Mouse (Mus musculus) midbrain, embryonic 15.5 days (tissue): ENCODE measurements around the gene Tmem131. TPM values are rescaled to one million over a fixed set of nuclear protein-coding genes. Genes with fewer than 3 reads are reported as not detected.

Source experiments
- ATAC-seq: fragments of 200-750 bp; cut with Nextera tagmentation; replicated peaks from 2 replicates; pipeline ENCODE4 v1.8.0; 2017; ENCODE audit warnings: moderate TSS enrichment
- H3K27ac ChIP-seq: fragments of 300-500 bp; sonication (generic); 2 replicates; pipeline ENCODE4 v1.5.1; 2015; ENCODE audit warnings: mild to moderate bottlenecking, inconsistent platforms
- H3K27me3 ChIP-seq: fragments of 300-500 bp; sonication (generic); replicated peaks from 2 replicates; pipeline ENCODE4 v1.6.1; 2015; ENCODE audit warnings: inconsistent platforms
- H3K36me3 ChIP-seq: fragments of 300-500 bp; sonication (generic); replicated peaks from 2 replicates; pipeline ENCODE4 v1.6.1; 2015; ENCODE audit warnings: inconsistent platforms
- H3K4me1 ChIP-seq: fragments of 300-500 bp; sonication (generic); 2 replicates; pipeline ENCODE4 v1.6.1; 2015; ENCODE audit warnings: inconsistent platforms
- H3K4me2 ChIP-seq: fragments of 300-500 bp; sonication (generic); 2 replicates; pipeline ENCODE4 v1.6.1; 2015; ENCODE audit warnings: inconsistent platforms, mild to moderate bottlenecking, moderate library complexity
- H3K4me3 ChIP-seq: fragments of 300-500 bp; sonication (generic); 2 replicates; pipeline ENCODE4 v1.5.1; 2015; ENCODE audit warnings: mild to moderate bottlenecking, inconsistent platforms
- H3K9ac ChIP-seq: fragments of 300-500 bp; sonication (generic); 2 replicates; pipeline ENCODE4 v1.6.1; 2015; ENCODE audit warnings: mild to moderate bottlenecking, inconsistent platforms
- H3K9me3 ChIP-seq: fragments of 300-500 bp; sonication (generic); 2 replicates; pipeline ENCODE4 v1.6.1; 2016; ENCODE audit warnings: inconsistent platforms
- WGBS: fragments of 180-500 bp; shearing (Covaris S2); methylation state at CpG from one replicate; pipeline ENCODE4 v1.1.7; 2015; ENCODE audit warnings: mixed read lengths; 5-methylcytosine and 5-hydroxymethylcytosine counted together
- polyA plus RNA-seq: library from polyadenylated mRNA; unstranded; fragments of >200 nt; fragmentation: Nextera tagmentation; extraction: Ambion mirVana; gene quantifications from 2 replicates; pipeline ENCODE4 v1.2.1, GENCODE M21; 2015

The Tmem131 gene
- 13.1 and 14.8 TPM in 2 replicates for polyA plus RNA-seq

GRCm38 (mm10) chr1:36943653-36944052, at the start of gene Tmem131:
Gene Tmem131, minus strand, starts transcription at chr1:36943666.
- 57% methylated on average over 5 of the region's 5 CpGs for WGBS
- H3K27ac ChIP-seq, result no peak within 1 kb of the TSS
- H3K36me3 ChIP-seq, result no peaks in the 10 kb centered on the region
- no peaks in the 10 kb centered on the region for H3K27me3 ChIP-seq
- no peak within 1 kb of the TSS for H3K4me3 ChIP-seq
- H3K4me2 ChIP-seq, result no peak within 1 kb of the TSS
- no peak within 1 kb of the TSS for H3K9ac ChIP-seq
- no peak for ATAC-seq
- H3K4me1 ChIP-seq, result peaks cover 4% of the 10 kb centered on the region
- no peaks in the 10 kb centered on the region for H3K9me3 ChIP-seq

- H3K9ac ChIP-seq, result no peak overlapping the region
- H3K36me3 ChIP-seq, result no peaks in the 10 kb centered on the region
- WGBS, result 82% methylated on average over 6 of the region's 6 CpGs
- ATAC-seq, result no peak
- no peak overlapping the region for H3K4me3 ChIP-seq
- no peak overlapping the region for H3K27ac ChIP-seq
- no peaks in the 10 kb centered on the region for H3K27me3 ChIP-seq
- H3K4me1 ChIP-seq, result no peaks in the 10 kb centered on the region
- no peak overlapping the region for H3K4me2 ChIP-seq
- H3K9me3 ChIP-seq, result no peaks in the 10 kb centered on the region
These were observed 45.1 kb upstream of the Tmem131 start for GRCm38 (mm10) chr1:36988561-36988960.

GRCm38 (mm10) chr1:36988161-36988560, 44.7 kb upstream of the Tmem131 start:
- H3K27ac ChIP-seq, result no peak overlapping the region
- no peak for ATAC-seq
- H3K4me1 ChIP-seq, result no peaks in the 10 kb centered on the region
- H3K4me2 ChIP-seq, result no peak overlapping the region
- H3K27me3 ChIP-seq, result no peaks in the 10 kb centered on the region
- no peaks in the 10 kb centered on the region for H3K36me3 ChIP-seq
- no peak overlapping the region for H3K4me3 ChIP-seq
- no peaks in the 10 kb centered on the region for H3K9me3 ChIP-seq
- 80% methylated on average over 6 of the region's 6 CpGs for WGBS
- H3K9ac ChIP-seq, result no peak overlapping the region

- Histone ChIP-seq H3K4me3 (no peak overlapping the region), H3K4me2 (no peak overlapping the region), H3K9ac (no peak overlapping the region), H3K9me3 (no peaks in the 10 kb centered on the region), H3K4me1 (no peaks in the 10 kb centered on the region), H3K36me3 (no peaks in the 10 kb centered on the region), H3K27me3 (no peaks in the 10 kb centered on the region), H3K27ac (no peak overlapping the region)
- ATAC-seq, result no peak
- 75% methylated on average over 10 of the region's 10 CpGs for WGBS
These were observed 44.0 kb upstream of the Tmem131 start for GRCm38 (mm10) chr1:36987172-36988148.

- Histone ChIP-seq H3K4me1 (no peaks in the 10 kb centered on the region), H3K9me3 (no peaks in the 10 kb centered on the region), H3K4me3 (no peak overlapping the region), H3K4me2 (no peak overlapping the region), H3K27ac (no peak overlapping the region), H3K27me3 (no peaks in the 10 kb centered on the region), H3K36me3 (no peaks in the 10 kb centered on the region), H3K9ac (no peak overlapping the region)
- WGBS, result 27% methylated on average over 14 of the region's 14 CpGs
- ATAC-seq, result no peak
These were observed 43.1 kb upstream of the Tmem131 start for GRCm38 (mm10) chr1:36986396-36987160.

- no peak overlapping the region for H3K9ac ChIP-seq
- H3K4me2 ChIP-seq, result no peak overlapping the region
- no peak for ATAC-seq
- H3K36me3 ChIP-seq, result no peaks in the 10 kb centered on the region
- H3K9me3 ChIP-seq, result no peaks in the 10 kb centered on the region
- H3K27ac ChIP-seq, result no peak overlapping the region
- H3K4me3 ChIP-seq, result no peak overlapping the region
- H3K27me3 ChIP-seq, result no peaks in the 10 kb centered on the region
- no peaks in the 10 kb centered on the region for H3K4me1 ChIP-seq
- WGBS, result 19% methylated on average over 6 of the region's 6 CpGs
These were observed 42.4 kb upstream of the Tmem131 start for GRCm38 (mm10) chr1:36985896-36986295.

- H3K4me3 ChIP-seq, result no peak overlapping the region
- H3K27ac ChIP-seq, result no peak overlapping the region
- H3K9me3 ChIP-seq, result no peaks in the 10 kb centered on the region
- H3K36me3 ChIP-seq, result no peaks in the 10 kb centered on the region
- no peak for ATAC-seq
- no peak overlapping the region for H3K9ac ChIP-seq
- 25% methylated on average over 6 of the region's 6 CpGs for WGBS
- no peaks in the 10 kb centered on the region for H3K27me3 ChIP-seq
- H3K4me2 ChIP-seq, result no peak overlapping the region
- H3K4me1 ChIP-seq, result no peaks in the 10 kb centered on the region
These were observed 40.9 kb upstream of the Tmem131 start for GRCm38 (mm10) chr1:36984406-36984805.

- Histone ChIP-seq H3K27me3 (no peaks in the 10 kb centered on the region), H3K27ac (no peak overlapping the region), H3K9ac (no peak overlapping the region), H3K4me1 (no peaks in the 10 kb centered on the region), H3K36me3 (no peaks in the 10 kb centered on the region), H3K4me3 (no peak overlapping the region), H3K9me3 (no peaks in the 10 kb centered on the region), H3K4me2 (no peak overlapping the region)
- no peak for ATAC-seq
- 44% methylated on average over 4 of the region's 4 CpGs for WGBS
These were observed 40.3 kb upstream of the Tmem131 start for GRCm38 (mm10) chr1:36983754-36984153.

GRCm38 (mm10) chr1:36982191-36982961, 38.9 kb upstream of the Tmem131 start:
- no peaks in the 10 kb centered on the region for H3K27me3 ChIP-seq
- no peaks in the 10 kb centered on the region for H3K36me3 ChIP-seq
- 89% methylated on average over 9 of the region's 9 CpGs for WGBS
- H3K4me2 ChIP-seq, result no peak overlapping the region
- no peaks in the 10 kb centered on the region for H3K9me3 ChIP-seq
- no peak overlapping the region for H3K27ac ChIP-seq
- H3K4me1 ChIP-seq, result no peaks in the 10 kb centered on the region
- no peak overlapping the region for H3K4me3 ChIP-seq
- ATAC-seq, result no peak
- H3K9ac ChIP-seq, result no peak overlapping the region

- no peaks in the 10 kb centered on the region for H3K4me1 ChIP-seq
- H3K4me3 ChIP-seq, result no peak overlapping the region
- no peak overlapping the region for H3K9ac ChIP-seq
- no peaks in the 10 kb centered on the region for H3K9me3 ChIP-seq
- H3K27me3 ChIP-seq, result no peaks in the 10 kb centered on the region
- no peak for ATAC-seq
- 90% methylated on average over 4 of the region's 4 CpGs for WGBS
- H3K36me3 ChIP-seq, result no peaks in the 10 kb centered on the region
- no peak overlapping the region for H3K4me2 ChIP-seq
- H3K27ac ChIP-seq, result no peak overlapping the region
These were observed 33.3 kb upstream of the Tmem131 start for GRCm38 (mm10) chr1:36976770-36977169.

- Histone ChIP-seq H3K36me3 (no peaks in the 10 kb centered on the region), H3K4me1 (no peaks in the 10 kb centered on the region), H3K9ac (no peak overlapping the region), H3K27me3 (no peaks in the 10 kb centered on the region), H3K27ac (no peak overlapping the region), H3K4me2 (no peak overlapping the region), H3K9me3 (no peaks in the 10 kb centered on the region), H3K4me3 (no peak overlapping the region)
- no peak for ATAC-seq
- 89% methylated on average over 3 of the region's 3 CpGs for WGBS
These were observed 27.6 kb upstream of the Tmem131 start for GRCm38 (mm10) chr1:36970918-36971617.
